Mouse (Mus musculus): ENCODE data around the gene Car10. TPM values are rescaled to one million over a fixed set of nuclear protein-coding genes. Genes with fewer than 3 reads are reported as not detected.

Car10 gene
- polyA plus RNA-seq, 1 experiment from 2014 or later, result 0.05 TPM

- 44% methylated on average over 5 of the region's 5 CpGs for WGBS
- no peak overlapping the region for H3K27ac ChIP-seq (ENCODE audit: low read length)
- no peaks in the 10 kb centered on the region for H3K4me1 ChIP-seq (ENCODE audit: control insufficient read depth, insufficient read depth, low read length)
- H3K36me3 ChIP-seq (ENCODE audit: control insufficient read depth, insufficient read depth), result no peaks in the 10 kb centered on the region
- ATAC-seq (replicated peaks; ENCODE audit: extremely low read depth, insufficient read depth, low FRiP score), result no peak
- no peak overlapping the region for H3K9ac ChIP-seq (ENCODE audit: low read length)
- no peak overlapping the region for H3K4me2 ChIP-seq (ENCODE audit: low read depth, low read length)
- H3K9me3 ChIP-seq (replicated peaks; ENCODE audit: control insufficient read depth, low read length), result no peaks in the 10 kb centered on the region
- H3K4me3 ChIP-seq (ENCODE audit: low read length), result no peak overlapping the region
- peaks cover 2% of the 10 kb centered on the region; the same call in 1 of the 2 replicates for H3K27me3 ChIP-seq (ENCODE audit: control insufficient read depth, insufficient read depth, low read length)
These were observed 451.1 kb downstream of the Car10 start for GRCm38 (mm10) chr11:93548904-93549303.

GRCm38 (mm10) chr11:93550908-93551307 is 453.1 kb downstream of the Car10 start:
- Histone ChIP-seq H3K27ac (ENCODE audit: low read length) (no peak overlapping the region), H3K9me3 (replicated peaks; ENCODE audit: control insufficient read depth, low read length) (no peaks in the 10 kb centered on the region), H3K4me3 (ENCODE audit: low read length) (no peak overlapping the region), H3K4me1 (ENCODE audit: control insufficient read depth, insufficient read depth, low read length) (no peaks in the 10 kb centered on the region), H3K4me2 (ENCODE audit: low read depth, low read length) (no peak overlapping the region), H3K36me3 (ENCODE audit: control insufficient read depth, insufficient read depth) (no peaks in the 10 kb centered on the region), H3K27me3 (ENCODE audit: control insufficient read depth, insufficient read depth, low read length) (peaks cover 2% of the 10 kb centered on the region; the same call in 1 of the 2 replicates), H3K9ac (ENCODE audit: low read length) (no peak overlapping the region)
- WGBS, result 3% methylated on average over 3 of the region's 3 CpGs
- no peak for ATAC-seq (replicated peaks; ENCODE audit: extremely low read depth, insufficient read depth, low FRiP score)

- 0 out of 2 replicates have a peak, but pooled peaks cover 3% of the 10 kb centered on the region for H3K4me1 ChIP-seq (ENCODE audit: control insufficient read depth, insufficient read depth, low read length)
- no peaks in the 10 kb centered on the region for H3K27me3 ChIP-seq (ENCODE audit: control insufficient read depth, insufficient read depth, low read length)
- no peak overlapping the region for H3K4me3 ChIP-seq (ENCODE audit: low read length)
- H3K36me3 ChIP-seq (ENCODE audit: control insufficient read depth, insufficient read depth), result no peaks in the 10 kb centered on the region
- no peak overlapping the region for H3K4me2 ChIP-seq (ENCODE audit: low read depth, low read length)
- H3K9me3 ChIP-seq (replicated peaks; ENCODE audit: control insufficient read depth, low read length), result no peaks in the 10 kb centered on the region
- H3K9ac ChIP-seq (ENCODE audit: low read length), result no peak overlapping the region
- no peak for ATAC-seq (replicated peaks; ENCODE audit: extremely low read depth, insufficient read depth, low FRiP score)
- WGBS, result 72% methylated on average over 3 of the region's 3 CpGs
- H3K27ac ChIP-seq (ENCODE audit: low read length), result no peak overlapping the region
These were observed 461.3 kb downstream of the Car10 start for GRCm38 (mm10) chr11:93559118-93559517.

GRCm38 (mm10) chr11:93560570-93560969 is 462.7 kb downstream of the Car10 start:
- Histone ChIP-seq H3K4me3 (ENCODE audit: low read length) (no peak overlapping the region), H3K4me2 (ENCODE audit: low read depth, low read length) (no peak overlapping the region), H3K27me3 (ENCODE audit: control insufficient read depth, insufficient read depth, low read length) (no peaks in the 10 kb centered on the region), H3K36me3 (ENCODE audit: control insufficient read depth, insufficient read depth) (no peaks in the 10 kb centered on the region), H3K9ac (ENCODE audit: low read length) (no peak overlapping the region), H3K27ac (ENCODE audit: low read length) (no peak overlapping the region), H3K9me3 (replicated peaks; ENCODE audit: control insufficient read depth, low read length) (no peaks in the 10 kb centered on the region), H3K4me1 (ENCODE audit: control insufficient read depth, insufficient read depth, low read length) (0 out of 2 replicates have a peak, but pooled peaks cover 3% of the 10 kb centered on the region)
- no peak for ATAC-seq (replicated peaks; ENCODE audit: extremely low read depth, insufficient read depth, low FRiP score)
- 78% methylated on average over 7 of the region's 7 CpGs for WGBS

GRCm38 (mm10) chr11:93562330-93562865 is 464.6 kb downstream of the Car10 start:
- 0 out of 2 replicates have a peak, but pooled peaks cover 3% of the 10 kb centered on the region for H3K4me1 ChIP-seq (ENCODE audit: control insufficient read depth, insufficient read depth, low read length)
- H3K27me3 ChIP-seq (ENCODE audit: control insufficient read depth, insufficient read depth, low read length), result no peaks in the 10 kb centered on the region
- H3K27ac ChIP-seq (ENCODE audit: low read length), result no peak overlapping the region
- no peak overlapping the region for H3K9ac ChIP-seq (ENCODE audit: low read length)
- H3K4me3 ChIP-seq (ENCODE audit: low read length), result no peak overlapping the region
- no peak overlapping the region for H3K4me2 ChIP-seq (ENCODE audit: low read depth, low read length)
- H3K36me3 ChIP-seq (ENCODE audit: control insufficient read depth, insufficient read depth), result no peaks in the 10 kb centered on the region
- H3K9me3 ChIP-seq (replicated peaks; ENCODE audit: control insufficient read depth, low read length), result no peaks in the 10 kb centered on the region
- ATAC-seq (replicated peaks; ENCODE audit: extremely low read depth, insufficient read depth, low FRiP score), result no peak

GRCm38 (mm10) chr11:93565756-93566155 is 467.9 kb downstream of the Car10 start:
- Histone ChIP-seq H3K9me3 (replicated peaks; ENCODE audit: control insufficient read depth, low read length) (no peaks in the 10 kb centered on the region), H3K4me1 (ENCODE audit: control insufficient read depth, insufficient read depth, low read length) (0 out of 2 replicates have a peak, but pooled peaks cover 3% of the 10 kb centered on the region), H3K36me3 (ENCODE audit: control insufficient read depth, insufficient read depth) (no peaks in the 10 kb centered on the region), H3K27me3 (ENCODE audit: control insufficient read depth, insufficient read depth, low read length) (no peaks in the 10 kb centered on the region), H3K4me3 (ENCODE audit: low read length) (no peak overlapping the region), H3K4me2 (ENCODE audit: low read depth, low read length) (no peak overlapping the region), H3K9ac (ENCODE audit: low read length) (no peak overlapping the region), H3K27ac (ENCODE audit: low read length) (no peak overlapping the region)
- ATAC-seq (replicated peaks; ENCODE audit: extremely low read depth, insufficient read depth, low FRiP score), result peak; percentile 58; the same call in 1 of the 2 replicates
- WGBS, result 35% methylated on average over 3 of the region's 3 CpGs

- H3K4me1 ChIP-seq (ENCODE audit: control insufficient read depth, insufficient read depth, low read length), result peaks cover 7% of the 10 kb centered on the region; the same call in 1 of the 2 replicates
- H3K27me3 ChIP-seq (ENCODE audit: control insufficient read depth, insufficient read depth, low read length), result no peaks in the 10 kb centered on the region
- H3K4me2 ChIP-seq (ENCODE audit: low read depth, low read length), result peak overlapping the region; percentile 28
- H3K4me3 ChIP-seq (ENCODE audit: low read length), result no peak overlapping the region
- peak overlapping the region; percentile 8; the same call in 1 of the 2 replicates for H3K27ac ChIP-seq (ENCODE audit: low read length)
- no peaks in the 10 kb centered on the region for H3K36me3 ChIP-seq (ENCODE audit: control insufficient read depth, insufficient read depth)
- ATAC-seq (replicated peaks; ENCODE audit: extremely low read depth, insufficient read depth, low FRiP score), result peak; percentile 77; the same call in 1 of the 2 replicates
- no peak overlapping the region for H3K9ac ChIP-seq (ENCODE audit: low read length)
- WGBS, result 52% methylated on average over 11 of the region's 11 CpGs
- H3K9me3 ChIP-seq (replicated peaks; ENCODE audit: control insufficient read depth, low read length), result no peaks in the 10 kb centered on the region
These were observed 474.3 kb downstream of the Car10 start for GRCm38 (mm10) chr11:93571917-93572641.

- Histone ChIP-seq H3K4me1 (ENCODE audit: control insufficient read depth, insufficient read depth, low read length) (no peaks in the 10 kb centered on the region), H3K27me3 (ENCODE audit: control insufficient read depth, insufficient read depth, low read length) (no peaks in the 10 kb centered on the region), H3K9ac (ENCODE audit: low read length) (no peak overlapping the region), H3K9me3 (replicated peaks; ENCODE audit: control insufficient read depth, low read length) (no peaks in the 10 kb centered on the region), H3K27ac (ENCODE audit: low read length) (no peak overlapping the region), H3K4me3 (ENCODE audit: low read length) (no peak overlapping the region), H3K36me3 (ENCODE audit: control insufficient read depth, insufficient read depth) (no peaks in the 10 kb centered on the region), H3K4me2 (ENCODE audit: low read depth, low read length) (no peak overlapping the region)
- no peak for ATAC-seq (replicated peaks; ENCODE audit: extremely low read depth, insufficient read depth, low FRiP score)
- 89% methylated on average over 2 of the region's 2 CpGs for WGBS
These were observed 479.6 kb downstream of the Car10 start for GRCm38 (mm10) chr11:93577441-93577840.

GRCm38 (mm10) chr11:93579626-93580025 is 481.8 kb downstream of the Car10 start:
- Histone ChIP-seq H3K4me2 (ENCODE audit: low read depth, low read length) (no peak overlapping the region), H3K9me3 (replicated peaks; ENCODE audit: control insufficient read depth, low read length) (no peaks in the 10 kb centered on the region), H3K27me3 (ENCODE audit: control insufficient read depth, insufficient read depth, low read length) (no peaks in the 10 kb centered on the region), H3K9ac (ENCODE audit: low read length) (no peak overlapping the region), H3K27ac (ENCODE audit: low read length) (no peak overlapping the region), H3K4me1 (ENCODE audit: control insufficient read depth, insufficient read depth, low read length) (no peaks in the 10 kb centered on the region), H3K36me3 (ENCODE audit: control insufficient read depth, insufficient read depth) (no peaks in the 10 kb centered on the region), H3K4me3 (ENCODE audit: low read length) (no peak overlapping the region)
- 90% methylated on average over 1 of the region's 1 CpGs for WGBS
- no peak for ATAC-seq (replicated peaks; ENCODE audit: extremely low read depth, insufficient read depth, low FRiP score)

Measured in heart, embryonic 16.5 days (tissue).